Mouse (Mus musculus) midbrain, embryonic 11.5 days (tissue): ENCODE results near the gene Icosl. TPM values are rescaled to one million over a fixed set of nuclear protein-coding genes. Genes with fewer than 3 reads are reported as not detected.
"Not testable (repeated sequence)": the region's sequence is repeated elsewhere in the genome, so short reads cannot be mapped to it uniquely, and the experiment has no call there.

ENCODE experiments used
- ATAC-seq: fragments of 200-750 bp; cut with Nextera tagmentation; 2 replicates; pipeline ENCODE4 v1.8.0; 2017; ENCODE audit warnings: moderate TSS enrichment, moderate library complexity; ENCODE audit not compliant: low FRiP score
- DNase-seq: peaks from one replicate; pipeline ENCODE4 v3.0.0; 2015; ENCODE audit warnings: low spot score; ENCODE audit errors: missing footprints
- H3K27ac ChIP-seq: fragments of 300-500 bp; sonication (generic); 2 replicates; pipeline ENCODE4 v1.5.1; 2014; ENCODE audit warnings: low read depth, low read length
- H3K27me3 ChIP-seq: fragments of 300-500 bp; sonication (generic); 2 replicates; pipeline ENCODE4 v1.6.1; 2014; ENCODE audit warnings: mild to moderate bottlenecking, low read length, moderate library complexity, mixed read lengths; ENCODE audit not compliant: control insufficient read depth, insufficient read depth
- H3K36me3 ChIP-seq: fragments of 300-500 bp; sonication (generic); 2 replicates; pipeline ENCODE4 v1.6.1; 2014; ENCODE audit warnings: mild to moderate bottlenecking, low read length, moderate library complexity, mixed read lengths; ENCODE audit not compliant: control insufficient read depth, insufficient read depth
- H3K4me1 ChIP-seq: fragments of 300-500 bp; sonication (generic); 2 replicates; pipeline ENCODE4 v1.6.1; 2014; ENCODE audit warnings: low read length; ENCODE audit not compliant: control insufficient read depth, insufficient read depth
- H3K4me2 ChIP-seq: fragments of 300-500 bp; sonication (generic); 2 replicates; pipeline ENCODE4 v1.6.1; 2014; ENCODE audit warnings: mild to moderate bottlenecking, moderate library complexity
- H3K4me3 ChIP-seq: fragments of 300-500 bp; sonication (generic); 2 replicates; pipeline ENCODE4 v1.5.1; 2014; ENCODE audit warnings: low read depth, low read length
- H3K9ac ChIP-seq: fragments of 300-500 bp; sonication (generic); 2 replicates; pipeline ENCODE4 v1.6.1; 2014; ENCODE audit warnings: low read length
- H3K9me3 ChIP-seq: fragments of 300-500 bp; sonication (generic); 2 replicates; pipeline ENCODE4 v1.6.1; 2016; ENCODE audit warnings: low read length; ENCODE audit not compliant: control insufficient read depth
- WGBS: fragments of 180-500 bp; shearing (Covaris S2); extraction: QIAGEN DNeasy Blood & Tissue Kit; methylation state at CpG from one replicate; pipeline ENCODE4 v1.1.7; 2014; 5-methylcytosine and 5-hydroxymethylcytosine counted together
- polyA plus RNA-seq: library from polyadenylated mRNA; unstranded; fragments of >200 nt; fragmentation: Nextera tagmentation; extraction: Ambion mirVana; gene quantifications from 2 replicates; pipeline ENCODE4 v1.2.1, GENCODE M21; 2014

Icosl gene
- polyA plus RNA-seq, 1 experiment from 2014 or later, result 2.5 TPM

DNA sequence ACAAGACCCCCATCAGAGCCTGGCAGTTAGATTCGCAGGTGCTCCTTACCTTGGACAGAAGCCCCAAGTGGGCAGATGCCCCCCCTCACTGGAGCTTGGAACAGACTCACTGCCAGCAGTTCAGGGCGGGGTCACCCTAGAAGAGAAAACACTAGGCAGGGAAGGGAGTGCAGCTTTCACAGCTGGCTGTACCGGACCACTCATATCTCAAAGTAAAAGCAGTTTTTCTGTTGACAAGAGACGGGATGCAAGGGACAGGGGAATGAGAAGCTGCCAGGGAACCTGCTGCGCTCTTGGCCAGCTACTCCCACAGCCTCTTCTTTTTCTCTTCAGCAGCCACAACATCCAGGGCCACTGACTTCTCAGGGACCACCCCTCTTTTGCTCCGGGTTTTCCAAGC is 55.0 kb downstream of the Icosl start:
- H3K27ac ChIP-seq, H3K9ac ChIP-seq, ATAC-seq, H3K4me2 ChIP-seq, H3K27me3 ChIP-seq, H3K36me3 ChIP-seq, H3K4me3 ChIP-seq, DNase-seq, H3K4me1 ChIP-seq, H3K9me3 ChIP-seq: not testable (repeated sequence)
- 65% methylated on average over 6 of the region's 6 CpGs for WGBS

GRCm38 (mm10) chr10:78125061-78125460 is 56.0 kb downstream of the Icosl start:
- 86% methylated on average over 8 of the region's 8 CpGs for WGBS
- not testable (repeated sequence) for H3K9ac ChIP-seq, DNase-seq, ATAC-seq, H3K4me1 ChIP-seq, H3K9me3 ChIP-seq, H3K4me3 ChIP-seq, H3K27me3 ChIP-seq, H3K27ac ChIP-seq, H3K4me2 ChIP-seq, H3K36me3 ChIP-seq

GRCm38 (mm10) chr10:78126311-78126710 is 57.2 kb downstream of the Icosl start:
- DNase-seq, result no peak
- no peaks in the 10 kb centered on the region for H3K27me3 ChIP-seq
- WGBS, result 91% methylated on average over 5 of the region's 5 CpGs
- H3K36me3 ChIP-seq, result no peaks in the 10 kb centered on the region
- no peaks in the 10 kb centered on the region for H3K4me1 ChIP-seq
- H3K4me2 ChIP-seq, result no peak overlapping the region
- H3K27ac ChIP-seq, result no peak overlapping the region
- no peak for ATAC-seq
- no peaks in the 10 kb centered on the region for H3K9me3 ChIP-seq
- no peak overlapping the region for H3K4me3 ChIP-seq
- H3K9ac ChIP-seq, result no peak overlapping the region

GRCm38 (mm10) chr10:78127046-78127870 is 58.2 kb downstream of the Icosl start:
- Histone ChIP-seq H3K9me3 (no peaks in the 10 kb centered on the region), H3K4me3 (no peak overlapping the region), H3K27me3 (no peaks in the 10 kb centered on the region), H3K4me2 (no peak overlapping the region), H3K36me3 (no peaks in the 10 kb centered on the region), H3K27ac (no peak overlapping the region), H3K4me1 (no peaks in the 10 kb centered on the region), H3K9ac (no peak overlapping the region)
- ATAC-seq, result no peak
- DNase-seq, result no peak
- WGBS, result 72% methylated on average over 9 of the region's 9 CpGs

- H3K27me3 ChIP-seq, result no peaks in the 10 kb centered on the region
- no peaks in the 10 kb centered on the region for H3K4me1 ChIP-seq
- H3K4me3 ChIP-seq, result no peak overlapping the region
- no peak overlapping the region for H3K9ac ChIP-seq
- 70% methylated on average over 1 of the region's 1 CpGs for WGBS
- DNase-seq, result no peak
- no peaks in the 10 kb centered on the region for H3K36me3 ChIP-seq
- H3K9me3 ChIP-seq, result no peaks in the 10 kb centered on the region
- no peak overlapping the region for H3K4me2 ChIP-seq
- no peak overlapping the region for H3K27ac ChIP-seq
- no peak for ATAC-seq
Observed at GRCm38 (mm10) chr10:78127931-78128330, 58.8 kb downstream of the Icosl start.

GRCm38 (mm10) chr10:78128647-78129046 is 59.5 kb downstream of the Icosl start:
- Histone ChIP-seq H3K4me3 (no peak overlapping the region), H3K9me3 (no peaks in the 10 kb centered on the region)
- WGBS, result 79% methylated on average over 2 of the region's 2 CpGs

GRCm38 (mm10) chr10:78129423-78129822 is 60.3 kb downstream of the Icosl start:
- WGBS, result 58% methylated on average over 11 of the region's 11 CpGs
- Histone ChIP-seq H3K4me3 (no peak overlapping the region), H3K36me3 (no peaks in the 10 kb centered on the region), H3K27me3 (no peaks in the 10 kb centered on the region), H3K9me3 (no peaks in the 10 kb centered on the region), H3K27ac (no peak overlapping the region), H3K9ac (no peak overlapping the region), H3K4me1 (no peaks in the 10 kb centered on the region), H3K4me2 (no peak overlapping the region)
- ATAC-seq, result no peak
- DNase-seq, result no peak

More at GRCm38 (mm10) chr10:78128647-78129046, 59.5 kb downstream of the Icosl start:
- H3K27me3 ChIP-seq, result no peaks in the 10 kb centered on the region
- H3K4me1 ChIP-seq, result no peaks in the 10 kb centered on the region
- ATAC-seq (no peak), DNase-seq (no peak)
- no peak overlapping the region for H3K27ac ChIP-seq
- H3K36me3 ChIP-seq, result no peaks in the 10 kb centered on the region
- H3K4me2 ChIP-seq, result no peak overlapping the region
- no peak overlapping the region for H3K9ac ChIP-seq

DNA sequence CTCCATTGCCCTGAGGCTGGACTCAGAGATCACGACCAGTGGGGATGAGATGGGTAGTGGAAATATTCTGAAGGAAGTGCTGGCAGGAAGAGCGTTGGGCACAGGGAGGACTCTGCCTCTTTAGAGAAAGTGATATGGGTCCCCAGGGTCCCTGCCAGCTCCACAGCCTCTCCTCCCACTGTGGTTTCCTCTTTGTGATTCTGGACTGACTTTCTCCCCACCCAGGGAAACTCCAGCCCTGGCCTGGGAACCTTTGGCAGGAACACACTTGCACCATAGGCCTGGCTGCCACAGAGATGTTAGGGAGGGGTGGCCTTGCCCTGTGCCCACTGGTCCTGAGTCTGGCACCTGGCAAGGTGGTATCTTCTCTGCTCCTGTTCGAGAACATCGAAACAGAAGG is 60.9 kb downstream of the Icosl start:
- Histone ChIP-seq H3K9ac (no peak overlapping the region), H3K4me3 (no peak overlapping the region), H3K9me3 (no peaks in the 10 kb centered on the region), H3K27me3 (no peaks in the 10 kb centered on the region), H3K27ac (no peak overlapping the region), H3K36me3 (no peaks in the 10 kb centered on the region), H3K4me2 (no peak overlapping the region), H3K4me1 (0 out of 2 replicates have a peak, but pooled peaks cover 2% of the 10 kb centered on the region)
- ATAC-seq (no peak), DNase-seq (no peak)
- 81% methylated on average over 4 of the region's 4 CpGs for WGBS
